Mouse (Mus musculus): Measurements from ENCODE around the gene Arhgap9.

Arhgap9 gene

GRCm38 (mm10) chr10:127350594-127351284, 29.0 kb downstream of the Arhgap9 start:
- DNase-seq = peak; percentile 80

DNA sequence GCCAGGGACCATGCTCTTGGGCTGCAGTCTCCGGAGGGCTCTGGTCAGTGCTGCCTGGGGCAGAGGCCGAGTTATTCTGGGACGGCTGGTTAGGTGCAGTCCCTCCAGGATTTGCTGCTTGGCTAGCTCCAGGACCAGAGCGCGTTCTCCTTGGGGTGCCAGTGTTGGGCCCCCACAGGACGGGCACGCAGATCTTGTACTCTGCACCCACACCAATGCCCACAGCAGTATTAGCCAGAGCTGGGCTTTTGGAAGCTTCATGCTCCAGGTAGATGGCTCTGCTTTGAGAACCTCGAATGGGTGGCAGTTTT, 29.5 kb downstream of the Arhgap9 start:
- DNase-seq = no peak

- no peak for DNase-seq
Observed at GRCm38 (mm10) chr10:127351719-127352118, 30.0 kb downstream of the Arhgap9 start.

GRCm38 (mm10) chr10:127352187-127352586, 30.4 kb downstream of the Arhgap9 start:
- DNase-seq = no peak

DNA sequence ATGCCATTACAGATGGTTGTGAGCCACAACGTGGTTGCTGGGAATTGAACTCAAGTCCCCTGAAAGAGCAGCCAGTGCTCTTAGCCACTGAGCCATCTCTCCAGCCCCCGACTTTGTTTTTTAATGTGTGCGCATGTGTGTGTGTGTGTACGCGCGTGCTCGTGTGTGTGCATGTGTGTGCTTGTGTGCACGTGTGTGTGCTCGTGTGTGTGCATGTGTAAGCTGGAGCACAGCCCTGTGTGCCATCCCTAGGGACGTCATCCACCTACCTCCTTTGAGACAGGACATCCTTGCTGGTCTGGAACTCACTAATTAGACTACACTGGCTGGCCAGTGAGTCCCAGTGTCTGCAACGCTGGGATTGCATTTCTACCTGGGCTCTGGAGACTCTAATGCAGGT, 31.0 kb downstream of the Arhgap9 start:
- DNase-seq = no peak

GRCm38 (mm10) chr10:127353909-127354895, 32.4 kb downstream of the Arhgap9 start, which contains the start of gene Inhbe:
Gene Inhbe (minus strand): TSS chr10:127354411.
- DNase-seq = peak; percentile 92

- DNase-seq = no peak
Observed at GRCm38 (mm10) chr10:127355336-127355735, 33.6 kb downstream of the Arhgap9 start.

DNA sequence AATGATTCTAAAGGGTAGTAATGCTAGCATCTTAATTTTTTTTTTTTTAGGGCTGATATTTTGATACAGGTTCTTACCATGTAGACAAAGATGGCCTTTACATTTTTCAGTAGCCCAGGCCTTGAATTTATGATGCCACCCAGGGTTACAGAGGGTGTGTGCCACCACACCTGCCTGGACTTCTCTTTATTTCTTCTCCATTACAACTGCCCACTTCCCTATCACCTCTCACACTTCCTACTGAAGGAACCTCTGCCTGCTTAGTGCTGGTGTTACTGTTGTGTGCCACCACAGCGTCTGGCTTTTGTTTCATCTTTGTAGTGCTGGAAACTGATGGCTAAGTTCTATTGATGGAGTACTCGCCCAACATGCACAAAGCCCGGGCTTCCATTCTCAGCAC, 39.0 kb downstream of the Arhgap9 start:
- no peak for DNase-seq

DNA sequence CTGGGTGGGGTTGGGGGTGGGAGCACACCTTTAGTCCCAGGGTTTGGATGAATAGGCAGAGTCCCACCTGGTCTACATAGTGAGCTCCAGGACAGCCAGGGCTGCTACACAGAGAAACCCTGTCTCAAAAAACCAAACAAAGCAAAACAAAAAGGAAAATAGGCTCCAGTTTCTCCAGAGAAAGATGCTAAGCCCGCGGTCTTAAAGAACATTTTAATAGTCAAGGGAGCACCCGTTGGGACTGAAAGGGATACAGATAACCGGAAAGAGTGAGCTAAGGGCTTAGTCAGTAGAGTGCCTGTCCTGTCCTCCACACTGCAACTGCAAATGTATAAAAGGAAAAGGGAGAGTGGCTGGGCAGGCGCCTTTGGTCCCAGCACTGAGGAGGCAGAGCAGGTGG, 45.4 kb downstream of the Arhgap9 start:
- DNase-seq = no peak

DNA sequence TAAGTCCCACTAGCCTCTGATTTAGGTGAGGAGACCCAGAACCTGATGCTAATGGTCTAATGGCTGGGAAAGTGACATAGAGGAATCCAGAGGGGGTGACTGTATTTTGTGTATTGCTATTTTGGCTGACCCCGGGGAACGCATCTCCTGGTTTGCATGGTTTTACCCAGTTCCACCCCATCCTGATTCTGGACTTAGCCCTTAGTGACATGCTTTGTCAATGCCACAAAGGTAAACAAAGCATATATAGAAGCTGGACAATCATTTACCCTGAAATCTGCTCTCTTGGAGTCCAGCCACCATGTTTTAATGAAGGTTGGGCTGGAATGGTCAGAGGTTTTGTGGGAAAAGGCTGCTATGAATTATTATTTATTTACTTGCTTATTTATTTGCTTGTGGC, 46.5 kb downstream of the Arhgap9 start:
- no peak for DNase-seq

- no peak for DNase-seq
Observed at GRCm38 (mm10) chr10:127369834-127370820, 48.4 kb downstream of the Arhgap9 start, which contains the start of gene Inhbc. Gene Inhbc (minus strand): TSS chr10:127370431.

DNA sequence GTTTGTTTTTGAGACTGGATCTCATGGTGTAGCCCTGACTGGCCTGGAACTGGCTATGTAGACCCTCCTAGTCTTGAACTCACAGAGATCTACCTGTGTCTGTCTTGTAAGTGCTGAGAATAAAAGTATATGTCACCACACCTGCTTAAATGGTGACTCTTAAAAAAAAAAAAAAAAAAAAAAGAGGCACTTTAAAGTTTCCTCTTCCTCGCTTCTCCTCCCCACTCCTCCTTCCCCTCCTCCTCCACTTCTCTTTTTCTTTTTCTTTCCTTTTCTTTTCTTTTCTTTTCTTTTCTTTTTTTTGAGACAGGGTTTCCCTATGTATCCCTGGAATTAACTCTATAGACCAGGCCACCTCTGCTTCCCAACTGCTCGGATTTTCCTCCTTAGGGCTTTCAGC, 49.3 kb downstream of the Arhgap9 start:
- DNase-seq = no peak

GRCm38 (mm10) chr10:127377700-127378099, 55.9 kb downstream of the Arhgap9 start:
- no peak for DNase-seq

Measured in right cerebral cortex, adult 18-20 months (tissue).